Mouse (Mus musculus): ENCODE data around the gene Lig4.

Lig4 gene

DNA sequence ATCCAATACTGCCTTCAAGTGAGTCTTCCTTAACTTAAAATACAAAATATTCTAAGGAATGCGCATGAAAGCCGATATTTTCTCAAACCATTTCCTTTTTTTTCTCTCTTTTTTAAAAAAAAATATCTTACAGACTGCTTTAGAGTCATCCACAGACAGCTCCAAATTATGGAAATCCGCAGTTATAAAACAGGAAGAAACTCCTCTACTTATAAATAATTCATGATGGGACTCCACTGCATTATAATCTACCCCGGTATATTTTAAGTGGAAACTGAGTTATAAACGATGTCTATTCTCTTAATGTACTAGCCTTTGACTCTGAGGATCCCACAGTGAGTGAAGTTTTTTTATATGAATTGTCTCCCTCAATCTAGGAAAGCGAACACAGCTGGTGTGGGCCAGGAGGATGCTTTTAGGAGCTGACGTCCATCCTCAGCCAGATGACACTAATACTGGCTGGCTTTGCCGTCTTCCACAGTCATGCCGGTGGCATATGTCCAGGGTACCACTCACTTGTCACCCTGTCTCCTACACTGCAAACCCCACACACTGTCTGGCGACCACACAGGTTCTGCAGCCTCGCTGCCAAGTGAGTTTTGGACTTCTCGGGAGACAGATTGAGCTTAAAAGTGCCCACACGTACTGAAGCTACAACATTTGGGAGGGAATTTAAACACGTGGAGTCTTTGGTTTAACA is 47.6 kb downstream of the Lig4 start:
- DNase-seq (ENCODE audit: low read depth, low spot score): no peak

Measured in R1 (cell line).